Mouse (Mus musculus): ENCODE results near the gene Apod.

DNA sequence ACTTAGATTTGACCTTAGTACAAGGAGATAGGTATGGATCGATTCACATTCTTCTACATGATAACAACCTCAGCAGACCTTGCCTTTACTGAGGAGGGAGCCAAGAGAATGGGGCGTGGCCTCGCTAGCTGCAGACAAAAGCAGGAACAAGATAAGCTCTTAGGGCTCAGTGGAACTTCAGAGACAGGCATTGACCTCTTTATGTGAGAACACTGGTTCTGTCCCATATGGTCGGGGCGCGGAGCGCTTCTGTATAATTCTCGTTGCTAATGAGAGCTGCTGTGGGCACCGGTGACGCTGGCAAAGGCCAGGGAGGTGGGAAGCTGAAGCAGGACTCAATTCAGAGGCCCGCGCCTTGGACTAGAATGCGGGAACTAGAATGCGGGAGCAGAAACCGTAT, 44.0 kb upstream of the Apod start:
- no peak for TF ChIP-seq CTCF (IDR thresholded peaks at IDR 0.05; ENCODE audit: low read depth, low read length)
- no peak for TF ChIP-seq POLR2A (IDR thresholded peaks at IDR 0.05; ENCODE audit: extremely low read depth, insufficient read depth, low read length)
